Mouse (Mus musculus) liver, adult (tissue): ENCODE measurements around the gene Avl9.

Source experiments
- GATA4 ChIP-seq: IDR thresholded peaks from 2 replicates; pipeline ENCODE4 v1.6.1; 2014; ENCODE audit warnings: mild to moderate bottlenecking, low read length; ENCODE audit not compliant: insufficient replicate concordance

Avl9 gene

GRCm38 (mm10) chr6:56775816-56776215, 61.1 kb downstream of the Avl9 start:
- no peak for TF ChIP-seq GATA4

GRCm38 (mm10) chr6:56779636-56780035, 64.9 kb downstream of the Avl9 start:
- no peak for TF ChIP-seq GATA4

GRCm38 (mm10) chr6:56783561-56784272, 69.0 kb downstream of the Avl9 start:
- TF ChIP-seq GATA4 = peak; percentile 66

- no peak for TF ChIP-seq GATA4
These were observed 70.4 kb downstream of the Avl9 start for GRCm38 (mm10) chr6:56785068-56785467.

- TF ChIP-seq GATA4 = no peak
These were observed 73.0 kb downstream of the Avl9 start for GRCm38 (mm10) chr6:56787668-56788067.

GRCm38 (mm10) chr6:56789336-56789735, 74.6 kb downstream of the Avl9 start:
- no peak for TF ChIP-seq GATA4

GRCm38 (mm10) chr6:56794834-56795233, 80.1 kb downstream of the Avl9 start:
- no peak for TF ChIP-seq GATA4

GRCm38 (mm10) chr6:56796232-56796631, 81.5 kb downstream of the Avl9 start:
- no peak for TF ChIP-seq GATA4

- no peak for TF ChIP-seq GATA4
These were observed 82.0 kb downstream of the Avl9 start for GRCm38 (mm10) chr6:56796668-56797141.

GRCm38 (mm10) chr6:56797311-56798151, 82.8 kb downstream of the Avl9 start, which contains the start of gene Kbtbd2:
Kbtbd2 (minus strand) TSS chr6:56797813.
- no peak; the same call in 1 of the 2 replicates for TF ChIP-seq GATA4

- TF ChIP-seq GATA4 = no peak
These were observed 83.4 kb downstream of the Avl9 start for GRCm38 (mm10) chr6:56798152-56798465.

- TF ChIP-seq GATA4 = no peak
These were observed 90.3 kb downstream of the Avl9 start for GRCm38 (mm10) chr6:56805026-56805425.

- no peak for TF ChIP-seq GATA4
These were observed 91.5 kb downstream of the Avl9 start for GRCm38 (mm10) chr6:56806195-56806594.

- no peak for TF ChIP-seq GATA4
These were observed 94.0 kb downstream of the Avl9 start for GRCm38 (mm10) chr6:56808656-56809055.
